In genomic region chr2:146168017-146168803, GRCm38 (mm10) we compare ENCODE assay signal across 8 mouse cellular contexts. TPM values are rescaled to one million over a fixed set of nuclear protein-coding genes. Genes with fewer than 3 reads are reported as not detected.
DNase-seq lines count a peak whose midpoint lies in the region.

No protein-coding gene starts in this region.

- peak; percentile 15 for DNase-seq in adrenal gland, adult 2 months
- no peak for DNase-seq in adrenal gland, postnatal 4 days (ENCODE audit: low spot score in 2 of 2)
- peak; percentile 4 for DNase-seq in ES-CJ7 (ENCODE audit: low read depth, low spot score)
- peak; percentile 36 to 39 for DNase-seq in heart, adult 9 months (ENCODE audit: low spot score in 2 of 2)
- DNase-seq in lung, postnatal 14 days = peak; percentile 34
- peak; percentile 36 for DNase-seq in telencephalon, adult 2 months (ENCODE audit: low read depth, low spot score)
- DNase-seq in ovary, postnatal 14 days (ENCODE audit: low spot score) = no peak
- DNase-seq in adrenal gland, adult 18-20 months (ENCODE audit: low spot score in 2 of 2) = no peak

RNA-seq across cellular contexts. Expression of gene Insm1, which starts 53.5 kb away (rescaled TPM):
- 1 to 10 TPM; 3.7 to 10.0 TPM for total RNA-seq in adrenal gland, adult 2 months (2021)
- polyA plus RNA-seq in adrenal gland, adult 2 months (2012; rRNA removed) = 11.8 and 23.1 TPM in 2 replicates
- total RNA-seq in adrenal gland, postnatal 4 days (2021) = 10 to 100 TPM; 16.6 to 16.8 TPM
- 1 to 10 TPM; 5.6 to 7.0 TPM for total RNA-seq in adrenal gland, adult 18-20 months (2021)

Comparison
In these comparisons a context has a peak if more than half of its experiments do, and no peak if none do; other contexts are left out.
1. DNase-seq: peak in adrenal gland, adult 2 months (single experiment), ES-CJ7 (single experiment), heart, adult 9 months (2 of 2), lung, postnatal 14 days (single experiment) and telencephalon, adult 2 months (single experiment); none in adrenal gland, postnatal 4 days (0 of 2), ovary, postnatal 14 days (single experiment) and adrenal gland, adult 18-20 months (0 of 2).